Mouse (Mus musculus) left cerebral cortex, adult 18-20 months (tissue): ENCODE measurements around the gene Slc47a1. TPM values are rescaled to one million over a fixed set of nuclear protein-coding genes. Genes with fewer than 3 reads are reported as not detected.

Experiments used
- DNase-seq, 2 experiments: peaks; one replicate each; pipeline ENCODE4 v3.0.0; 2021 to 2022; ENCODE audit warnings: low spot score in 2 of 2, mixed read lengths in 1 of 2
- total RNA-seq, 2 experiments: library from RNA; stranded (reverse); gene quantifications; 2 replicates each; pipeline ENCODE4 v1.2.3; 2021

Gene Slc47a1
- total RNA-seq, 2 experiments from 2014 or later = 1.1 to 3.1 TPM

GRCm38 (mm10) chr11:61381272-61381671 is 3.1 kb upstream of the Slc47a1 start:
- no peak for DNase-seq

- no peak for DNase-seq
Observed at GRCm38 (mm10) chr11:61378651-61379050, 506 bp upstream of the Slc47a1 start.

GRCm38 (mm10) chr11:61368668-61369067 is 9.5 kb downstream of the Slc47a1 start:
- no peak for DNase-seq

GRCm38 (mm10) chr11:61366517-61367273 is 11.4 kb downstream of the Slc47a1 start:
- no peak for DNase-seq

GRCm38 (mm10) chr11:61365938-61366337 is 12.2 kb downstream of the Slc47a1 start:
- no peak for DNase-seq

GRCm38 (mm10) chr11:61364096-61364495 is 14.0 kb downstream of the Slc47a1 start:
- no peak for DNase-seq

- DNase-seq = no peak
Observed at GRCm38 (mm10) chr11:61361515-61362190, 16.5 kb downstream of the Slc47a1 start.

GRCm38 (mm10) chr11:61356600-61356999 is 21.5 kb downstream of the Slc47a1 start:
- DNase-seq = no peak

GRCm38 (mm10) chr11:61356111-61356510 is 22.0 kb downstream of the Slc47a1 start:
- no peak for DNase-seq

- no peak for DNase-seq
Observed at GRCm38 (mm10) chr11:61355351-61355750, 22.8 kb downstream of the Slc47a1 start.

GRCm38 (mm10) chr11:61354346-61354745 is 23.8 kb downstream of the Slc47a1 start:
- no peak for DNase-seq

GRCm38 (mm10) chr11:61353038-61353437 is 25.1 kb downstream of the Slc47a1 start:
- no peak for DNase-seq

GRCm38 (mm10) chr11:61352138-61352651 is 25.9 kb downstream of the Slc47a1 start:
- DNase-seq = no peak

GRCm38 (mm10) chr11:61349337-61349736 is 28.8 kb downstream of the Slc47a1 start:
- peak; percentile 31 to 53 for DNase-seq

- DNase-seq = no peak
Observed at GRCm38 (mm10) chr11:61346133-61346532, 32.0 kb downstream of the Slc47a1 start.

GRCm38 (mm10) chr11:61342505-61343420 is 35.4 kb downstream of the Slc47a1 start, which contains the start of gene Slc47a2:
TSS of gene Slc47a2 (minus strand) at chr11:61342860.
- no peak for DNase-seq

GRCm38 (mm10) chr11:61341971-61342370 is 36.2 kb downstream of the Slc47a1 start:
- DNase-seq = no peak

- no peak for DNase-seq
Observed at GRCm38 (mm10) chr11:61341233-61341632, 36.9 kb downstream of the Slc47a1 start.

- DNase-seq = no peak
Observed at GRCm38 (mm10) chr11:61340374-61340773, 37.8 kb downstream of the Slc47a1 start.

GRCm38 (mm10) chr11:61337586-61337985 is 40.6 kb downstream of the Slc47a1 start:
- DNase-seq = no peak
